Mouse (Mus musculus): ENCODE measurements at regions not wholly inside any gene's neighbourhood (a gene's known extent, or its start where the extent isn't known, plus 50 kb on each side); places are given as distances from the start of the nearest gene placed in this dataset.
"Not testable (repeated sequence)": the region's sequence is repeated elsewhere in the genome, so short reads cannot be mapped to it uniquely, and the experiment has no call there.

GRCm38 (mm10) chr10:35503328-35503727 lies 208.4 kb downstream of the Amd2 start:
- H3K4me1 ChIP-seq (replicated peaks; ENCODE audit: control insufficient read depth, insufficient read depth), result 0 out of 2 replicates have a peak, but pooled peaks cover 2% of the 10 kb centered on the region
- DNase-seq (ENCODE audit: low spot score), result no peak
- WGBS, result 80% methylated on average over 1 of the region's 1 CpGs

GRCm38 (mm10) chr10:35502620-35503019 lies 209.1 kb downstream of the Amd2 start:
- no peak overlapping the region for H3K9ac ChIP-seq (ENCODE audit: low read length)
- no peaks in the 10 kb centered on the region for H3K27me3 ChIP-seq (ENCODE audit: control insufficient read depth, insufficient read depth, low read length)
- ATAC-seq (ENCODE audit: low FRiP score, low TSS enrichment), result peak; percentile 70; the same call in 1 of the 2 replicates
- no peaks in the 10 kb centered on the region for H3K36me3 ChIP-seq (ENCODE audit: control insufficient read depth, insufficient read depth, low read length)
- H3K9me3 ChIP-seq (ENCODE audit: control insufficient read depth, low read length), result no peaks in the 10 kb centered on the region
- H3K4me3 ChIP-seq (ENCODE audit: low read depth, low read length), result no peak overlapping the region
- DNase-seq (ENCODE audit: low spot score), result no peak
- 0 out of 2 replicates have a peak, but pooled peaks cover 2% of the 10 kb centered on the region for H3K4me1 ChIP-seq (replicated peaks; ENCODE audit: control insufficient read depth, insufficient read depth)
- H3K27ac ChIP-seq (replicated peaks), result no peak overlapping the region
- no peak for TF ChIP-seq CTCF (IDR thresholded peaks at IDR 0.05; ENCODE audit: low read depth)
- TF ChIP-seq EP300 (optimal IDR thresholded peaks at IDR 0.05), result no peak
- no peak overlapping the region for H3K4me2 ChIP-seq (replicated peaks; ENCODE audit: low read depth)
- 12% methylated on average over 3 of the region's 3 CpGs for WGBS

More at GRCm38 (mm10) chr10:35503328-35503727, 208.4 kb downstream of the Amd2 start:
- no peak overlapping the region for H3K27ac ChIP-seq (replicated peaks)
- no peak overlapping the region for H3K9ac ChIP-seq (ENCODE audit: low read length)
- no peaks in the 10 kb centered on the region for H3K27me3 ChIP-seq (ENCODE audit: control insufficient read depth, insufficient read depth, low read length)
- H3K4me2 ChIP-seq (replicated peaks; ENCODE audit: low read depth), result no peak overlapping the region
- H3K36me3 ChIP-seq (ENCODE audit: control insufficient read depth, insufficient read depth, low read length), result no peaks in the 10 kb centered on the region
- no peak for ATAC-seq (ENCODE audit: low FRiP score, low TSS enrichment)
- no peaks in the 10 kb centered on the region for H3K9me3 ChIP-seq (ENCODE audit: control insufficient read depth, low read length)
- H3K4me3 ChIP-seq (ENCODE audit: low read depth, low read length), result no peak overlapping the region
- TF ChIP-seq EP300 (optimal IDR thresholded peaks at IDR 0.05) (no peak), CTCF (IDR thresholded peaks at IDR 0.05; ENCODE audit: low read depth) (no peak)

DNA sequence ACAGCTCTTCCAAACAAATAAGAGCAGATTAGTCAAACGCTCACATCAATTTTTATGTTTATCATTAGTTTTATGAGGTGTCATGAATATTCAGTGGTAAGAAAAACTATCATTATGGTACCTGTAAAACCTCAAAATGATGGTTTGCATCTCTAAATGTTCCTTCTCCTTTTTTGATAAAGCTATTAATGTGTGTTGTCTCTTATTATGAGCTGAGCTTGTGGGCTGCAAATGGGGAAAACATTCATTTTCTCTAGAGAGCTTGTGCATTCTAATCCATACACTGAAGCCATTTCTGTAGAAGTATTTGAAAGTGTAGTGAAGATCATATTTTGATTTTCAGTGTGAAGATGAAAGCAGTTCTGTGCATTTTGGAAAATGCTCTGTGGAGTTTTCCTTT lies 209.6 kb downstream of the Amd2 start:
- H3K27me3 ChIP-seq (ENCODE audit: control insufficient read depth, insufficient read depth, low read length), result no peaks in the 10 kb centered on the region
- no peak overlapping the region for H3K4me2 ChIP-seq (replicated peaks; ENCODE audit: low read depth)
- ATAC-seq (ENCODE audit: low FRiP score, low TSS enrichment) (no peak), DNase-seq (ENCODE audit: low spot score) (no peak)
- H3K27ac ChIP-seq (replicated peaks), result no peak overlapping the region
- no peak for TF ChIP-seq CTCF (IDR thresholded peaks at IDR 0.05; ENCODE audit: low read depth)
- no peak for TF ChIP-seq EP300 (optimal IDR thresholded peaks at IDR 0.05)
- no peaks in the 10 kb centered on the region for H3K9me3 ChIP-seq (ENCODE audit: control insufficient read depth, low read length)
- H3K9ac ChIP-seq (ENCODE audit: low read length), result no peak overlapping the region
- no peaks in the 10 kb centered on the region for H3K36me3 ChIP-seq (ENCODE audit: control insufficient read depth, insufficient read depth, low read length)
- 70% methylated on average over 1 of the region's 1 CpGs for WGBS
- H3K4me1 ChIP-seq (replicated peaks; ENCODE audit: control insufficient read depth, insufficient read depth), result 0 out of 2 replicates have a peak, but pooled peaks cover 2% of the 10 kb centered on the region
- H3K4me3 ChIP-seq (ENCODE audit: low read depth, low read length), result no peak overlapping the region

DNA sequence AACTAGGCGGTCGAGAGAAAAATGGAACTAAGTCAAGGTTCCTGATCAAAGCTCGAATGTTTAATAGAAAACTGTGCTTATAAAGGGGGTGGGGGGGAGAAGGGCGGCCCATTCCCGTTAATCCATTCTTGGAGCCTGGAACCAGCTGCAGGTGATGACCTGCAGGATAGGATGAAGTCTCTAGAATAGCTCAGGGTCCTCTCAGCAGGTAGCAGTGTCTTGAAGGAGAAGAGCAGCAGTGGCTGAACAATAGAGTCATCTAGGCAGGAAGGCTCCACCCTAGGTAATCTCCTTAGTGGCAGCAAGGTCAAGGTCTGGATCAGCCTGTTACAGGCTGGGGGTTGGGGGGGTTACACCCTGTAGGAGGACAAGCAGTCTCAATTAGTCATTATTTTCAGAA lies 232.9 kb downstream of the Amd2 start:
- not testable (repeated sequence) for H3K27ac ChIP-seq (replicated peaks); H3K4me1 ChIP-seq (replicated peaks; ENCODE audit: control insufficient read depth, insufficient read depth); H3K4me3 ChIP-seq (ENCODE audit: low read depth, low read length); H3K36me3 ChIP-seq (ENCODE audit: control insufficient read depth, insufficient read depth, low read length); H3K27me3 ChIP-seq (ENCODE audit: control insufficient read depth, insufficient read depth, low read length); H3K9me3 ChIP-seq (ENCODE audit: control insufficient read depth, low read length); ATAC-seq (ENCODE audit: low FRiP score, low TSS enrichment); H3K4me2 ChIP-seq (replicated peaks; ENCODE audit: low read depth); DNase-seq (ENCODE audit: low spot score); H3K9ac ChIP-seq (ENCODE audit: low read length)
- 79% methylated on average over 5 of the region's 5 CpGs for WGBS

GRCm38 (mm10) chr10:35446471-35446870 lies 265.2 kb downstream of the Amd2 start:
- no peak for DNase-seq (ENCODE audit: low spot score)
- no peak for ATAC-seq (ENCODE audit: low FRiP score, low TSS enrichment)
- H3K4me2 ChIP-seq (replicated peaks; ENCODE audit: low read depth), result no peak overlapping the region
- H3K9ac ChIP-seq (ENCODE audit: low read length), result no peak overlapping the region
- H3K4me3 ChIP-seq (ENCODE audit: low read depth, low read length), result no peak overlapping the region
- no peak for TF ChIP-seq CTCF (IDR thresholded peaks at IDR 0.05; ENCODE audit: low read depth)
- TF ChIP-seq EP300 (optimal IDR thresholded peaks at IDR 0.05), result no peak
- H3K27me3 ChIP-seq (ENCODE audit: control insufficient read depth, insufficient read depth, low read length), result no peaks in the 10 kb centered on the region
- no peaks in the 10 kb centered on the region for H3K4me1 ChIP-seq (replicated peaks; ENCODE audit: control insufficient read depth, insufficient read depth)
- WGBS, result 85% methylated on average over 1 of the region's 1 CpGs
- H3K36me3 ChIP-seq (ENCODE audit: control insufficient read depth, insufficient read depth, low read length), result no peaks in the 10 kb centered on the region
- H3K27ac ChIP-seq (replicated peaks), result no peak overlapping the region
- no peaks in the 10 kb centered on the region for H3K9me3 ChIP-seq (ENCODE audit: control insufficient read depth, low read length)

DNA sequence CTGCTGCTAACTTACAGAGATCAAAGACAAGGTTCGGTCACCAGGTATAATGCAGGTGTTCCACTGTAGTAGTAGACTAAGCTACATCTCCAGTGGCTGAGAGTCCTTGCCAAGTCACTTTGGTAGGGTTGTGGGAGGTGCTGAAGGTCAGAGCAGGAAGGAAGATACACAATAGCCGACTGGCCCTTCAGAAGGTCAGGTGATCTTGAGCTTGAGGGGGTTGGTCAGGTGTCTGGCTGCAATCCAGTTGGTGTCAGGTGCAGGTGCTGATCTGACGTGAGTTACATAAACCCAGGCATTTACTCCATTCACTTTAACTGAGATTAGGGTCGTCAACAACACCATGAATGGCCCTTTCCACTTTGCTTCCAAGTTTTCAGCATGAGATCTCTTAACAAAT lies 266.8 kb downstream of the Amd2 start:
- H3K27me3 ChIP-seq (ENCODE audit: control insufficient read depth, insufficient read depth, low read length), result no peaks in the 10 kb centered on the region
- no peak overlapping the region for H3K4me3 ChIP-seq (ENCODE audit: low read depth, low read length)
- no peak for TF ChIP-seq EP300 (optimal IDR thresholded peaks at IDR 0.05)
- TF ChIP-seq CTCF (IDR thresholded peaks at IDR 0.05; ENCODE audit: low read depth), result no peak
- no peak for DNase-seq (ENCODE audit: low spot score)
- H3K4me1 ChIP-seq (replicated peaks; ENCODE audit: control insufficient read depth, insufficient read depth), result no peaks in the 10 kb centered on the region
- no peak for ATAC-seq (ENCODE audit: low FRiP score, low TSS enrichment)
- H3K9me3 ChIP-seq (ENCODE audit: control insufficient read depth, low read length), result no peaks in the 10 kb centered on the region
- 74% methylated on average over 4 of the region's 4 CpGs for WGBS
- no peaks in the 10 kb centered on the region for H3K36me3 ChIP-seq (ENCODE audit: control insufficient read depth, insufficient read depth, low read length)
- no peak overlapping the region for H3K4me2 ChIP-seq (replicated peaks; ENCODE audit: low read depth)
- H3K27ac ChIP-seq (replicated peaks), result no peak overlapping the region
- H3K9ac ChIP-seq (ENCODE audit: low read length), result no peak overlapping the region
